ENCODE assay signal across 22 mouse cellular contexts in genomic region chr11:39999483-39999882, GRCm38 (mm10).
"Had no signal": no experiment of that assay in that cellular context is flagged by ENCODE, and none has a peak within 500 bp of the region (broad histone marks: within the 10 kb centered on the region; RNA-seq: fewer than 3 reads in every experiment).

No protein-coding gene starts in this region.

- H3K36me3 ChIP-seq: kidney, embryonic 15.5 days; limb, embryonic 12.5 days; limb, embryonic 15.5 days; liver, embryonic 12.5 days; liver, embryonic 15.5 days; lung, embryonic 15.5 days; neural tube, embryonic 12.5 days; stomach, embryonic 15.5 days had no signal

- H3K27ac ChIP-seq: kidney, embryonic 15.5 days; limb, embryonic 12.5 days; limb, embryonic 15.5 days; liver, embryonic 12.5 days; liver, embryonic 15.5 days; lung, embryonic 15.5 days; neural tube, embryonic 12.5 days; stomach, embryonic 15.5 days had no signal

- H3K4me1 ChIP-seq: kidney, embryonic 15.5 days; limb, embryonic 12.5 days; limb, embryonic 15.5 days; liver, embryonic 12.5 days; liver, embryonic 15.5 days; lung, embryonic 15.5 days; megakaryocyte, embryonic 14.5 days; neural tube, embryonic 12.5 days; stomach, embryonic 15.5 days had no signal

- H3K27me3 ChIP-seq: kidney, embryonic 15.5 days; limb, embryonic 12.5 days; limb, embryonic 15.5 days; liver, embryonic 12.5 days; liver, embryonic 15.5 days; lung, embryonic 15.5 days; megakaryocyte, embryonic 14.5 days; neural tube, embryonic 12.5 days; stomach, embryonic 15.5 days had no signal

- DNase-seq: kidney, adult 8-10 months; kidney, postnatal 10 days; kidney, postnatal 36 days; left cerebral cortex, postnatal 4 days; lung, adult 18-20 months; lung, postnatal 10 days; lung, postnatal 36 days; midbrain, embryonic 14.5 days; retina, postnatal 1 day; right cerebral cortex, postnatal 25 days; spleen, adult 18-20 months; thymus, postnatal 25 days had no signal

- H3K4me3 ChIP-seq: kidney, embryonic 15.5 days; limb, embryonic 12.5 days; limb, embryonic 15.5 days; liver, embryonic 12.5 days; liver, embryonic 15.5 days; lung, embryonic 15.5 days; megakaryocyte, embryonic 14.5 days; neural tube, embryonic 12.5 days; stomach, embryonic 15.5 days had no signal

- H3K9ac ChIP-seq: kidney, embryonic 15.5 days; limb, embryonic 12.5 days; limb, embryonic 15.5 days; liver, embryonic 12.5 days; liver, embryonic 15.5 days; lung, embryonic 15.5 days; neural tube, embryonic 12.5 days; stomach, embryonic 15.5 days had no signal

- H3K4me2 ChIP-seq: kidney, embryonic 15.5 days; limb, embryonic 12.5 days; limb, embryonic 15.5 days; liver, embryonic 12.5 days; liver, embryonic 15.5 days; lung, embryonic 15.5 days; midbrain, embryonic 11.5 days; neural tube, embryonic 12.5 days; stomach, embryonic 15.5 days had no signal

- H3K9me3 ChIP-seq: kidney, embryonic 15.5 days; limb, embryonic 12.5 days; limb, embryonic 15.5 days; liver, embryonic 12.5 days; liver, embryonic 15.5 days; lung, embryonic 15.5 days; megakaryocyte, embryonic 14.5 days; neural tube, embryonic 12.5 days; stomach, embryonic 15.5 days had no signal

- ATAC-seq: liver, embryonic 12.5 days had no signal
